26 mouse cellular contexts compared by ENCODE assay signal in genomic region chr16:33889000-33889607, GRCm38 (mm10). TPM values are rescaled to one million over a fixed set of nuclear protein-coding genes. Genes with fewer than 3 reads are reported as not detected.
A peak's percentile ranks its signal among the peaks of the same experiment; 100 is the strongest.
DNase-seq lines count a peak whose midpoint lies in the region; ATAC-seq lines count a peak whose summit lies in the region.
"Had no signal": no experiment of that assay in that cellular context is flagged by ENCODE, and none has a peak within 500 bp of the region (broad histone marks: within the 10 kb centered on the region; RNA-seq: fewer than 3 reads in every experiment).

No protein-coding gene starts in this region.

- no peaks in the 10 kb centered on the region for H3K27me3 ChIP-seq in hindbrain, embryonic 10.5 days (ENCODE audit: insufficient read depth, poor library complexity, severe bottlenecking)
- no peaks in the 10 kb centered on the region for H3K27me3 ChIP-seq in hindbrain, embryonic 12.5 days
- no peaks in the 10 kb centered on the region for H3K27me3 ChIP-seq in embryonic facial prominence, embryonic 14.5 days (replicated peaks; ENCODE audit: control insufficient read depth, insufficient read depth, low read length)
- H3K27me3 ChIP-seq: forebrain, embryonic 13.5 days; heart, embryonic 13.5 days; hindbrain, embryonic 13.5 days; limb, embryonic 13.5 days; lung, embryonic 15.5 days; midbrain, embryonic 12.5 days; stomach, embryonic 15.5 days had no signal

- H3K4me2 ChIP-seq in hindbrain, embryonic 12.5 days (replicated peaks) = no peak overlapping the region
- H3K4me2 ChIP-seq in embryonic facial prominence, embryonic 14.5 days (ENCODE audit: low read depth, low read length) = no peak overlapping the region
- H3K4me2 ChIP-seq: forebrain, embryonic 13.5 days; heart, embryonic 13.5 days; hindbrain, embryonic 13.5 days; limb, embryonic 13.5 days; liver, embryonic 11.5 days; lung, embryonic 15.5 days; midbrain, embryonic 12.5 days; stomach, embryonic 15.5 days had no signal

- no peak overlapping the region for H3K4me3 ChIP-seq in hindbrain, embryonic 10.5 days
- H3K4me3 ChIP-seq in hindbrain, embryonic 12.5 days = no peak overlapping the region
- H3K4me3 ChIP-seq in embryonic facial prominence, embryonic 14.5 days (ENCODE audit: low read depth, low read length) = no peak overlapping the region
- H3K4me3 ChIP-seq: forebrain, embryonic 13.5 days; heart, embryonic 13.5 days; hindbrain, embryonic 13.5 days; limb, embryonic 13.5 days; lung, embryonic 15.5 days; midbrain, embryonic 12.5 days; stomach, embryonic 15.5 days had no signal

- ATAC-seq in hindbrain, embryonic 12.5 days (ENCODE audit: low FRiP score) = no peak
- no peak; the same call in 1 of the 2 replicates for ATAC-seq in embryonic facial prominence, embryonic 14.5 days (ENCODE audit: low read depth)
- no peak for ATAC-seq in monocyte, adult 5-6 weeks (replicated peaks; ENCODE audit: insufficient number of reproducible peaks, low FRiP score, low TSS enrichment, poor library complexity, severe bottlenecking)
- ATAC-seq: forebrain, embryonic 13.5 days; intestine, embryonic 16.5 days had no signal

- H3K9ac ChIP-seq in hindbrain, embryonic 12.5 days = no peak overlapping the region
- no peak overlapping the region for H3K9ac ChIP-seq in embryonic facial prominence, embryonic 14.5 days (ENCODE audit: low read depth, low read length)
- H3K9ac ChIP-seq: forebrain, embryonic 13.5 days; heart, embryonic 13.5 days; hindbrain, embryonic 13.5 days; limb, embryonic 13.5 days; lung, embryonic 15.5 days; midbrain, embryonic 12.5 days; stomach, embryonic 15.5 days had no signal

- no peaks in the 10 kb centered on the region for H3K9me3 ChIP-seq in hindbrain, embryonic 10.5 days
- no peaks in the 10 kb centered on the region for H3K9me3 ChIP-seq in hindbrain, embryonic 12.5 days (replicated peaks)
- H3K9me3 ChIP-seq in embryonic facial prominence, embryonic 14.5 days (ENCODE audit: control insufficient read depth, low read length) = no peaks in the 10 kb centered on the region
- H3K9me3 ChIP-seq: forebrain, embryonic 13.5 days; heart, embryonic 13.5 days; hindbrain, embryonic 13.5 days; limb, embryonic 13.5 days; lung, embryonic 15.5 days; midbrain, embryonic 12.5 days; stomach, embryonic 15.5 days had no signal

- DNase-seq in hindbrain, embryonic 10.5 days (ENCODE audit: low spot score) = no peak
- DNase-seq in 3134 (ENCODE audit: extremely low read depth, insufficient read length, low spot score) (peak; percentile 76), 3T3-L1 (ENCODE audit: low read depth, low spot score) (peak; percentile 93)
- DNase-seq in embryonic facial prominence, embryonic 14.5 days (ENCODE audit: low spot score) = peak; percentile 79
- DNase-seq in adrenal gland, adult 8-10 months = no peak
- DNase-seq in layer of hippocampus, postnatal 14 days (ENCODE audit: low spot score in 2 of 2) = no peak
- DNase-seq: adrenal gland, postnatal 36 days; cerebellum, adult 2 months; cerebellum, postnatal 14 days; gastrocnemius, postnatal 36 days; heart, adult 18-20 months; heart, postnatal 14 days; kidney, postnatal 10 days; lung, postnatal 36 days; right cerebral cortex, postnatal 25 days had no signal

- WGBS in hindbrain, embryonic 10.5 days = 76% methylated on average over 13 of the region's 13 CpGs
- 75% methylated on average over 13 of the region's 13 CpGs for WGBS in hindbrain, embryonic 12.5 days
- 53% methylated on average over 13 of the region's 13 CpGs for WGBS in embryonic facial prominence, embryonic 14.5 days

- H3K36me3 ChIP-seq in hindbrain, embryonic 10.5 days = no peaks in the 10 kb centered on the region
- H3K36me3 ChIP-seq in hindbrain, embryonic 12.5 days = no peaks in the 10 kb centered on the region
- peaks cover 11% of the 10 kb centered on the region; the same call in 1 of the 2 replicates for H3K36me3 ChIP-seq in embryonic facial prominence, embryonic 14.5 days (ENCODE audit: control insufficient read depth, insufficient read depth, low read length)
- H3K36me3 ChIP-seq: hindbrain, embryonic 13.5 days; lung, embryonic 15.5 days; midbrain, embryonic 12.5 days; stomach, embryonic 15.5 days had no signal

- 0 out of 2 replicates have a peak overlapping the region, but pooled peaks have one; percentile 3 for H3K27ac ChIP-seq in hindbrain, embryonic 10.5 days
- no peak overlapping the region for H3K27ac ChIP-seq in hindbrain, embryonic 12.5 days
- peak overlapping the region; percentile 55; the same call in 1 of the 2 replicates for H3K27ac ChIP-seq in embryonic facial prominence, embryonic 14.5 days (replicated peaks; ENCODE audit: low read depth, low read length)
- H3K27ac ChIP-seq: forebrain, embryonic 13.5 days; heart, embryonic 13.5 days; hindbrain, embryonic 13.5 days; limb, embryonic 13.5 days; lung, embryonic 15.5 days; midbrain, embryonic 12.5 days; stomach, embryonic 15.5 days had no signal

- peaks cover 48% of the 10 kb centered on the region for H3K4me1 ChIP-seq in hindbrain, embryonic 10.5 days (replicated peaks)
- peaks cover 22% of the 10 kb centered on the region for H3K4me1 ChIP-seq in hindbrain, embryonic 12.5 days
- H3K4me1 ChIP-seq in embryonic facial prominence, embryonic 14.5 days (ENCODE audit: control insufficient read depth, insufficient read depth, low read length) = peaks cover 69% of the 10 kb centered on the region

RNA-seq across cellular contexts. Expression of gene Itgb5, which starts 59.6 kb away (rescaled TPM):
- polyA plus RNA-seq in hindbrain, embryonic 10.5 days (2016; fragmentation: Nextera tagmentation; extraction: Ambion mirVana) = 24.2 and 30.3 TPM in 2 replicates
- polyA plus RNA-seq in hindbrain, embryonic 12.5 days (2016; fragmentation: Nextera tagmentation; extraction: Ambion mirVana) = 48.3 and 48.9 TPM in 2 replicates
- 116 and 121 TPM in 2 replicates for polyA plus RNA-seq in embryonic facial prominence, embryonic 14.5 days (2014; fragmentation: Nextera tagmentation; extraction: Ambion mirVana)
- 100 to 1,000 TPM; 230 to 292 (median 261) TPM for total RNA-seq in adrenal gland, adult 8-10 months (2022)
- total RNA-seq in monocyte, adult 5-6 weeks (2017) = 77.9 to 109 TPM (median 85.1 TPM) in 3 replicates
- total RNA-seq in layer of hippocampus, postnatal 14 days (2021) = 10 to 100 TPM; 35.0 to 36.5 TPM

Comparison
In these comparisons a context has a peak if more than half of its experiments do, and no peak if none do; other contexts are left out.
1. DNase-seq: peak in 3134 (single experiment), 3T3-L1 (single experiment) and embryonic facial prominence, embryonic 14.5 days (single experiment); none in hindbrain, embryonic 10.5 days (single experiment), adrenal gland, adult 8-10 months (single experiment) and layer of hippocampus, postnatal 14 days (0 of 2).